Mouse (Mus musculus) embryonic stem cell, embryonic (primary cell): ENCODE data around the gene Wnk2.

Experiments used
- CTCF ChIA-PET, 4 experiments: fragments of 300-600 bp in 2 of 4; fragments of 350-600 bp in 2 of 4; sonication (Branson Sonifier 250); formaldehyde crosslinking; loops; one replicate each; lab custom pipeline; 2022; ENCODE audit warnings: inconsistent platforms in 2 of 4; lab: Charles Lee
- POLR2A ChIA-PET, 4 experiments: fragments of 300-600 bp in 2 of 4; fragments of 350-600 bp in 2 of 4; sonication (Branson Sonifier 250); formaldehyde crosslinking; loops; one replicate each; lab custom pipeline; 2022; ENCODE audit warnings: antibody characterized with exemption in 4 of 4, inconsistent platforms in 1 of 4; lab: Charles Lee

Gene Wnk2

GRCm38 (mm10) chr13:49094667-49095066 is 53.1 kb downstream of the Wnk2 start:
- ChIA-PET CTCF (interaction anchor here in 1 of 4 experiments (0.6 kb wide), 1 partner anchor 276 kb away, joined by 4 read pairs; no protein-coding TSS in a partner anchor), POLR2A (no interaction called here)

- POLR2A ChIA-PET: no interaction called here
- CTCF ChIA-PET: no interaction called here
These were observed 54.3 kb downstream of the Wnk2 start for GRCm38 (mm10) chr13:49093471-49093891.

GRCm38 (mm10) chr13:49092596-49092995 is 55.2 kb downstream of the Wnk2 start:
- ChIA-PET POLR2A (interaction anchor here in 1 of 4 experiments (0.6 kb wide), 1 partner anchor 61 kb away, joined by 3 read pairs; no protein-coding TSS in a partner anchor), CTCF (interaction anchor here in 1 of 4 experiments (0.7 kb wide), 1 partner anchor 26 kb away, joined by 3 read pairs; no protein-coding TSS in a partner anchor)

- ChIA-PET POLR2A (no interaction called here), CTCF (no interaction called here)
These were observed 57.6 kb downstream of the Wnk2 start for GRCm38 (mm10) chr13:49090176-49090575.

- CTCF ChIA-PET: no interaction called here
- POLR2A ChIA-PET: no interaction called here
These were observed 58.9 kb downstream of the Wnk2 start for GRCm38 (mm10) chr13:49088874-49089273.

- POLR2A ChIA-PET: no interaction called here
- CTCF ChIA-PET: no interaction called here
These were observed 60.4 kb downstream of the Wnk2 start for GRCm38 (mm10) chr13:49087420-49087819.

GRCm38 (mm10) chr13:49086431-49086830 is 61.4 kb downstream of the Wnk2 start:
- CTCF ChIA-PET: no interaction called here
- POLR2A ChIA-PET: interaction anchor here in 1 of 4 experiments (0.6 kb wide), 1 partner anchor 75 kb away, joined by 3 read pairs; no protein-coding TSS in a partner anchor

- CTCF ChIA-PET: interaction anchor here in 2 of 4 experiments (0.5 to 1.1 kb wide), 2 partner anchors 33 to 488 kb away, joined by 3 to 7 read pairs; no protein-coding TSS in a partner anchor
- POLR2A ChIA-PET: no interaction called here
These were observed 62.6 kb downstream of the Wnk2 start for GRCm38 (mm10) chr13:49085211-49085610.

- ChIA-PET POLR2A (no interaction called here), CTCF (interaction anchor here in 1 of 4 experiments (1.1 kb wide), 1 partner anchor 32 kb away, joined by 3 read pairs; no protein-coding TSS in a partner anchor)
These were observed 63.0 kb downstream of the Wnk2 start for GRCm38 (mm10) chr13:49084781-49085180.

GRCm38 (mm10) chr13:49083941-49084340 is 63.9 kb downstream of the Wnk2 start:
- ChIA-PET POLR2A (no interaction called here), CTCF (no interaction called here)

GRCm38 (mm10) chr13:49082151-49082879 is 65.5 kb downstream of the Wnk2 start:
- ChIA-PET POLR2A (no interaction called here), CTCF (no interaction called here)

- ChIA-PET CTCF (interaction anchor here in 1 of 4 experiments (0.6 kb wide), 1 partner anchor 1854 kb away, joined by 3 read pairs; no protein-coding TSS in a partner anchor), POLR2A (no interaction called here)
These were observed 71.6 kb downstream of the Wnk2 start for GRCm38 (mm10) chr13:49076196-49076595.

- ChIA-PET CTCF (interaction anchor here in 1 of 4 experiments (0.6 kb wide), 1 partner anchor 13 kb away, joined by 4 read pairs; no protein-coding TSS in a partner anchor), POLR2A (interaction anchor here in 1 of 4 experiments (0.7 kb wide), 1 partner anchor 443 kb away, joined by 3 read pairs; no protein-coding TSS in a partner anchor)
These were observed 72.4 kb downstream of the Wnk2 start for GRCm38 (mm10) chr13:49075377-49075776.

GRCm38 (mm10) chr13:49073295-49073694 is 74.5 kb downstream of the Wnk2 start:
- ChIA-PET POLR2A (interaction anchor here in 1 of 4 experiments (0.6 to 1.1 kb wide), 2 partner anchors 36 to 48 kb away, joined by 3 to 4 read pairs; no protein-coding TSS in a partner anchor), CTCF (interaction anchor here in 3 of 4 experiments (0.5 to 1.4 kb wide), 3 partner anchors 21 to 170 kb away, joined by 3 to 6 read pairs (median 5); no protein-coding TSS in a partner anchor)

GRCm38 (mm10) chr13:49071861-49072260 is 76.0 kb downstream of the Wnk2 start:
- ChIA-PET POLR2A (no interaction called here), CTCF (interaction anchor here in 2 of 4 experiments (0.5 to 0.6 kb wide), 5 partner anchors 19 to 356 kb away, joined by 3 to 5 read pairs (median 5); no protein-coding TSS in a partner anchor)

- ChIA-PET POLR2A (no interaction called here), CTCF (interaction anchor here in 3 of 4 experiments (0.7 to 1.3 kb wide), 4 partner anchors 17 to 232 kb away, joined by 3 to 5 read pairs (median 3); no protein-coding TSS in a partner anchor)
These were observed 77.8 kb downstream of the Wnk2 start for GRCm38 (mm10) chr13:49069979-49070378.

GRCm38 (mm10) chr13:49069393-49069792 is 78.4 kb downstream of the Wnk2 start:
- ChIA-PET POLR2A (interaction anchor here in 1 of 4 experiments (1.0 kb wide), 1 partner anchor 10 kb away, joined by 3 read pairs; no protein-coding TSS in a partner anchor), CTCF (interaction anchor here in 3 of 4 experiments (0.7 to 1.3 kb wide), 5 partner anchors 17 to 322 kb away, joined by 3 to 5 read pairs (median 3); no protein-coding TSS in a partner anchor)

- POLR2A ChIA-PET: interaction anchor here in 1 of 4 experiments (0.7 kb wide), 1 partner anchor 12 kb away, joined by 3 read pairs; no protein-coding TSS in a partner anchor
- CTCF ChIA-PET: interaction anchor here in 3 of 4 experiments (0.6 to 1.0 kb wide), 3 partner anchors 12 to 385 kb away, joined by 3 to 4 read pairs (median 3); no protein-coding TSS in a partner anchor
These were observed 83.6 kb downstream of the Wnk2 start for GRCm38 (mm10) chr13:49064257-49064656.

- ChIA-PET CTCF (interaction anchor here (0.5 to 0.9 kb wide), 4 partner anchors 8 to 161 kb away, joined by 3 to 9 read pairs (median 4); no protein-coding TSS in a partner anchor), POLR2A (interaction anchor here in 1 of 4 experiments (0.8 kb wide), 1 partner anchor 17 kb away, joined by 3 read pairs; no protein-coding TSS in a partner anchor)
These were observed 87.4 kb downstream of the Wnk2 start for GRCm38 (mm10) chr13:49060456-49060855.
